Mouse (Mus musculus): ENCODE data around the gene Fis1. TPM values are rescaled to one million over a fixed set of nuclear protein-coding genes. Genes with fewer than 3 reads are reported as not detected.

The Fis1 gene
- 100 to 1,000 TPM; 149 to 165 TPM for total RNA-seq (2021)
- long read RNA-seq, experiment 1, transcript Fis1-201 (5 exons, 786 nt), result major isoform, 183 of 211 reads
- long read RNA-seq, experiment 1, partial matches to known transcripts, result 3 of 211 reads
- long read RNA-seq, experiment 1, other reads (novel, unspliced or antisense), result 22 of 211 reads
- long read RNA-seq, experiment 2, transcript Fis1-201 (5 exons, 786 nt), result major isoform, 197 of 217 reads
- long read RNA-seq, experiment 2, partial matches to known transcripts, result 1 of 217 reads
- long read RNA-seq, experiment 2, other reads (novel, unspliced or antisense), result 16 of 217 reads

GRCm38 (mm10) chr5:136953015-136953414 lies at the start of gene Fis1:
Gene Fis1 (plus strand): TSS chr5:136953275.
- peak; percentile 96 to 98 for DNase-seq
- intact Hi-C loops (cut with DNase I), result no loop called here

DNA sequence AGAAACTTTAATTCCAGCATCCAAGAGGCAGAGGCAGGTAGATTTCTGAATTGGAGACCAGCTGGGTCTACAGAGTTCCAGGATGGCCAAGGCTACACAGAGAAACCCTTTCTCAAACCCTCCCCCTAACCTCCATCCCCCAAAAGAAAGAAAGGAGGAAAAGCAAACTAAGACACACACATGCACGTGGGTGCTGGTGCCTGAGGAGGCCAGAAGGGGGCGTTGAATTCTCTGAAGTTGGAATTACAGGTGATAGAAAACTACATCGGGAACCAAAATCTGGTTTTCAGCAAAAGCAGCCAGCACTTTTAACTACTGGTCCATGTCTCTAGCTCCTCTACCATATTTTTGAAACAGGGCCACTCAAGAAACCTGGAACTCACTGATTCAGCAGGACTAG lies 48.5 kb upstream of the Fis1 start:
- no peak for DNase-seq
- intact Hi-C loops (cut with DNase I), result no loop called here

DNA sequence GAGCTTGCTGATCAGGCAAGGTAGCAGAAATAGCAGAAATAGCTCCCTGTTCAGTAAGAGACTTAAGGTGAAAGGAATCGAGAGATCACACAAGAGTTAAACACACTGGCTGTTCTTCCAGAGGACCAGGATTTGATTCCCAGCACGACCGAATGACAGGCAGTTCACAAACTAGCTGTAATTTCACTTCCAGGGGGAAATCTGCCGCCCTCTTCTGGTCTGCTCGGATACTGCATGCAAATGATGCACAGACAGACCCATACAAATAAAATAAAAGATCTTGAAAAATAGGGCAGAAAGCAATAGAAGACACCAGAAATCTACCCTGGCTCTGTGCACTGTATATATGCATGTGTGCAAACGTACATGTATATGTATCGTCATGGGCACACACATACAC lies 47.4 kb upstream of the Fis1 start:
- DNase-seq, result no peak
- intact Hi-C loops (cut with DNase I), result no loop called here

- no peak for DNase-seq
Observed at GRCm38 (mm10) chr5:136907587-136907986, 45.5 kb upstream of the Fis1 start.

DNA sequence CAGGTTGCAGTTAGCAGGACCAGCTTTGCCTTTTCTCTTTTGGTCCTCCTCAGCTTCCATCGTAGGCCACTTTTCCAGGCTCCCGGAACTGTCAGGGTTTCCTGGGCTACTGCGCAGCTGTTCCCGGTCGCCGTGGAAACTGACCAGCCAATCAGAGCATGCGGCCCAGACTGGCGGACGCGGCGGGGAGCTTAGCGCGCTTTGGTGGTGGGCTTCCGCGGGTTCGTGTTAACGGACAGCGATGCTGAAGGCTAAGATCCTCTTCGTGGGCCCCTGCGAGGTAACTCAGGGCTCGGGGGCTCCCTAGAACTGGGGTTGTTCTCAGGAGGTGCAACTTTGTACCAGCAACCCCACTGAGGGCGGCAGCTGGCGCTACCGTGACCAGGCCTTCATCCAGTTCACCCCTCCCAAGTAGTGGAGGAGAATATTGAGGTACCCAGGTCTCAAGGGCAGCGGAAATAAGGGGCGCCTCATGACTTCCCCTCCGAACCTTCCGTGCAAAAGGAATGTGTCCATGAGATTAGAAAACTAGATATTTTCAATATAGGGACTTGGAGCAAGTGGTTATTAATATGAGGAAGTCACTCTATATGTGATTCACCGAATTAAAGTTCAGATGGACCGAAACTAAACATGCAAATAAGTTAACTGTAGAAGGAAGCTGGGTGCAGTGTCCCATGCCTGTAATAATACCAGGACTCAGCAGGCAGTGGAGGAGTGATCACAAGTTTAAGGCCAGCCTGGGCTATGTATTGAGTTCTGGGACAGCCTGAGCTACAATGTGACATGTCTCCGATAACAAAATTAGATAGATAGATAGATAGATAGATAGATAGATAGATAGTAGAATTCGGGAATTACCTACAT lies 44.9 kb upstream of the Fis1 start, which contains the start of gene Ift22:
Ift22 (plus strand) TSS at position 160 of the 867 bp plus-strand sequence.
- DNase-seq, result peak; percentile 83 to 88
- intact Hi-C loops (cut with DNase I), result no loop called here

More at GRCm38 (mm10) chr5:136907587-136907986, 45.5 kb upstream of the Fis1 start:
- intact Hi-C loops (cut with DNase I), result no loop called here

DNA sequence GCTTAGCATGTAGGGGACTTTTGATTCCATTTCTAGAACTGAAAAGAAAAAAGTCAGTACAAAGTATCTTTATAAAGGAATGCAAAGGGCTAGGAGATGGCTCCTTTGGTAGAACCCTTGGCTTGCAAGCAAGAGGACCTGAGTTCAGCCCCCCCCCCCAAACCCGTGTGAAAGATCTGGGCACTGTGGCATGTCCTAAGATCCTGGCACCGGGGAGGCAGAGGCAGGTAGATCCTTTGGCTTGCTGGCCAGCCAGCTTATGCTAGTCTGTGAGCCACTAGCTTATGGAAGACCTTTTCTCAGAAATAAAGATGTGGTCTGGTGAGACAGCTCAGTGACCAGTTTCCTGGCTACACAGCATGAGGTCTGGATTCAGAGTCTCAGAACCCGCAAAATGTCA lies 38.9 kb upstream of the Fis1 start:
- intact Hi-C loops (cut with DNase I), result no loop called here
- no peak for DNase-seq

DNA sequence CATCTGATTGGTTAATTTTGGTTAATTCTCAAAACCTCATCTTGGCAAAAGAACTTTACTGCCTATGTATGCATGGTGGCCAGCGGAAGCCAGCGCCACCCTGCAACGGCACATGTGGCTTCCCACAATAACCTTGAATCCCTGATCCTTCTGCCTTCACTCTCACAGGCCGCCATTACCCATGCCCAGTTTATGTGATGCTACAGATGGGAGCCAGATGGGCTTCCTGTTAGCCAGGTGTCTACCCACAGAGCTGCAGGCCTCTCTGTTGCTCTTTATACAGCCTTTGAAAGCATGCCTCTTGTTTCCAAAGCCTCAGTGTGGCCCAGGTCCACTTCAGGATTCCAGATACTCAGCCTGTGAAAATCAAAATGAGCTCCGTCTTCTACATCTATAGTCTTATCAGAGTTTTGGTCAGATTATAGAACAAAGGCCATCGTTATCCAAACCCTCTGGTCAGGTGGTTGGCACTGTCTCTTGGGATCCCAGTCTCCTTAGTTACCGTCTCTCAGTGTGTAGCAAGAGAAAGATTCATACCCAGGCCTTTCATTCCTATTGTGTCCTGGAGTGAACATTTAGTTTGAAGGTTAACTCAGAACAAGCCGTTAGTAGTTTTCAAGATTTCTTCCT lies 35.3 kb upstream of the Fis1 start:
- no peak for DNase-seq
- intact Hi-C loops (cut with DNase I), result no loop called here

DNA sequence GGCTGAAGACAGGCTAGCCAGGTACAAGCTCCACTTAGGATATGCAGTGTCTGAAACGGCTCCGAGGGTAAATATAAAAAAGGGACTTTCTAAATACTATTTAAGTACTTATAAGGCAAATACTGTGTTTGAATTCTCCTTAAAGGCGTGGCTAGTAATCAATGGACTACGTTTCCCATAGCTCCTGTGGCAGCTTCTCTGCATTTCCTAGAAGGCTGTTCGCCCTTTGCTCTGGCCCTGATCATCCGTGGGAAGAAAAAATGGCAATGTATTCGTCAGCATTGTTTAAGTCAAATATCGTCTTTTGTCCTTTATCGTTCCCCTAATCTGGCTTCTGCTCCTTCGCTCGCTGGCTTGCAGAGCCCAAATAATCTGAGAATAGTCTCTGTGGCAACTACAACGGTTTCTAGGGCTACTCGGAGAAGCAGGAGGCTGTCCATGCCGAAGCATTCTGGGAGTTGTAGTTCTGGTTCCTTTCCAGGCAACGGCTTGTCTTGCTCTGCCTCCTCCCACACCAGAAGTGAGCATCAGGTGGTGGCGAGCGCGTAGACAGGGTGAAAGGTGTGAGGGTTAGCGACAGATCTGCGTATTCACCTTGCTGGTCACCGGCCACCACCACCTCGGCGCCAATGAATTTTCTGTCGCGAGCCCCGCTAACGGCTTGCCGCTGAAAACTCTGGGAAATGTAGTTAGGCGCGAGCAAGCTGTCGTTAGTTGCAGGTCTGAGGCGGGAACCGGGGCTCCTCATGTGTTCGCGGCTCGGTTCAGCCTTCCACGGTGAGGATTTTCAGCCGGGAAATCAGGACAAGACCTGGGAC lies 34.2 kb upstream of the Fis1 start:
- intact Hi-C loops (cut with DNase I), result no loop called here
- DNase-seq, result peak; percentile 30 to 73

DNA sequence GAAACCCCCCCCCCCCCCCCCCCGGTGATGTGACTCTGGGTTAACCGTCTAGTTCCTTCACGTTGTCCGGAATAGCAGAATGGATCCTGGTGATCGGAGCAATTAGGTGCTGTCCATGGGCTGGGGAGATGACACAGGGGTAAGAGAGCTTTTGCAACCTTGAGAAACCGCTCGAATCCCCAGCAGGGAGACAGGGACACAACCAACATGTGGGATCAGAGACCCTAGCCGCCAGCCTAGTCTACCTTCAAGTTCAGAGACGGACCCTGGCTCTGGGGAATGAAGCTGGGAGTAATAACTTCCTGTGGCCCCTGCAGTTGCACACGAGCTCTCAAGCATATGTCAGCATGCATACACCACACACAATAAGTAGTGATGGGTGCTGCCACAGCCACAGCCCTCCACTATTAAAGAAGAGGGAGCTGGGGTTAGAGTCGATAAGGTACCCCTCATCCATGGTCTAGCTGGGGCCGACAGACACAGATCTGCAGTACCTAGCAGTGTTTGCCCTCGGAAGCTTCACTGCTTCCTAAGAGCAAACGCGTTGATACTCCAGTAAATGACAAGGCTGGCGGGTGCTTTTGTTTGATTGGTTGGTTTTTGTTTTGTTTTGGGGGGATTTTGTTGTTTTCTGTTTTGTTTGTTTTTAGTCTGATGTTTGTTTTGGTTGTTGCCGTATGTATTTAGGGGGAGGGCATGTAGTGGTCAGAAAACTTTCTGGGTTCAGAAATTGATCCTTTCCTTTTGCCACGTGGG lies 33.4 kb upstream of the Fis1 start:
- intact Hi-C loops (cut with DNase I), result loop anchor here (10.0 kb wide), 1 partner anchor 185 kb away; no protein-coding TSS in a partner anchor
- no peak for DNase-seq

DNA sequence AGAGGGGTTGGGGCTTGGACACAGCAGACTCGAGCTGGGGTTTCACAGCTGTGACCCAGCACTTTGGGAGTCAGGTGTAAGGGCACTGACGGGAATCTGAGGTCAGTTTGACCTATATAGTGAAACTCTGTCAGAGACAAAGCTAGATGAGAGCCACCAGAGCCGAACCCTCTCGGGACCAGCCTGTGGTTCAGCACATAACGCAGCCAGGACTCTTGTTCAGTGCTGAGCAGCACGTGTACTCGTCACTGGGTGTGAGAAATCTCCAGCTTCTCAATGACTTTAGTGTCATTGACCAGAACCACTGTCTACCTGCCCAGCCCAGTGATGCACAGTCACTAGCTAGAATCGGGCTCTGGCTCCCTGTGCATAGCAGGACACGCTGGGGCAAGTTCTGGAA lies 30.2 kb upstream of the Fis1 start:
- no peak for DNase-seq
- intact Hi-C loops (cut with DNase I), result loop anchor here (10.0 kb wide), 1 partner anchor 182 kb away; no protein-coding TSS in a partner anchor

- intact Hi-C loops (cut with DNase I), result loop anchor here (10.0 kb wide), 1 partner anchor 181 kb away; no protein-coding TSS in a partner anchor
- DNase-seq, result no peak
Observed at GRCm38 (mm10) chr5:136923751-136924478, 29.2 kb upstream of the Fis1 start.

GRCm38 (mm10) chr5:136929073-136929472 lies 24.0 kb upstream of the Fis1 start:
- DNase-seq, result peak; percentile 59 to 69
- intact Hi-C loops (cut with DNase I), result loop anchor here (10.0 kb wide), 1 partner anchor 176 kb away; no protein-coding TSS in a partner anchor

- DNase-seq, result no peak
- intact Hi-C loops (cut with DNase I), result loop anchor here (2.0 kb wide), 1 partner anchor 37 kb away; no protein-coding TSS in a partner anchor
Observed at GRCm38 (mm10) chr5:136931896-136932295, 21.2 kb upstream of the Fis1 start.

GRCm38 (mm10) chr5:136932956-136933355 lies 20.1 kb upstream of the Fis1 start:
- intact Hi-C loops (cut with DNase I), result no loop called here
- DNase-seq, result no peak

- no peak for DNase-seq
- intact Hi-C loops (cut with DNase I), result no loop called here
Observed at GRCm38 (mm10) chr5:136933930-136934329, 19.1 kb upstream of the Fis1 start.

- intact Hi-C loops (cut with DNase I), result no loop called here
- no peak for DNase-seq
Observed at GRCm38 (mm10) chr5:136935905-136936695, 17.0 kb upstream of the Fis1 start.

DNA sequence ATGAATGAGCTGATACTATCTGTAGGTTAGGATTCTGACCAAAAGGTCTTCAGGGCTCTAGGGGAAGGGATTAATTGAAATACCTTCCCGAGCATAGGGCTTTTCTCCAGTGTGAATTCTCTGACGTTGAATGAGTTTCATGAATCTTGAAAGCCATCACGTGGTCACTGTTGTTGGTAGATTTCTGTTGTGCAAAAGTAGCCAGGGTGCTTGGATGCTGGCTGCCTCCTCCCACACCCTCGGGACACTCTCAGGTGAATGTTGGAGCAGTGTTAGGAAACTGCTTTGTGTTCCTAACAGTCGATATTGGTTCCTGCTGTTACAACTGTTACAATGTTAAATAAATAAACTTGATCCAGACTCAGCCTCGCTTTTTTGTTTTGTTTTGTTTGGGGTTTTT lies 16.3 kb upstream of the Fis1 start:
- intact Hi-C loops (cut with DNase I), result no loop called here
- no peak for DNase-seq

DNA sequence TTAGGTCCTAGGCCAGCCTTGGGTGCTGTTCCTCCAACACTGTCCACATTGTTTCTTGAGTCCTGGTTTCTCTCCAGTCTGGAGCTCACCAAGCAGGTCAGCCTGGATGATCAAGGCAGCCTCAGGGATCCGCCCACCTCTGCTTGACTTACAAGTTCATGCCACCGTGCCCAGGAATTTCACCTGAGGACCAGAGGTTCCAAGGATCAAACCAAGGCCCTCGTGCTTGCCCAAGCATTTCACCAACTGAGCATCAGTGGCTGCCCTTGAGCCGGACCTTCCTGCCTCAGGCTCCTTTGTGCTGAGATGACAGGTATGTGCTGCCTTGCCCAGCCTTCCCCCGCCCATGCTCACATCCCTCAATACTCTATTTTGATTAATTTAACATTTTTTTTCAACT lies 15.5 kb upstream of the Fis1 start:
- DNase-seq, result no peak
- intact Hi-C loops (cut with DNase I), result no loop called here

All from gastrocnemius, postnatal 36 days (tissue).